Mouse (Mus musculus): ENCODE results near the gene Gm9903.

The Gm9903 gene

DNA sequence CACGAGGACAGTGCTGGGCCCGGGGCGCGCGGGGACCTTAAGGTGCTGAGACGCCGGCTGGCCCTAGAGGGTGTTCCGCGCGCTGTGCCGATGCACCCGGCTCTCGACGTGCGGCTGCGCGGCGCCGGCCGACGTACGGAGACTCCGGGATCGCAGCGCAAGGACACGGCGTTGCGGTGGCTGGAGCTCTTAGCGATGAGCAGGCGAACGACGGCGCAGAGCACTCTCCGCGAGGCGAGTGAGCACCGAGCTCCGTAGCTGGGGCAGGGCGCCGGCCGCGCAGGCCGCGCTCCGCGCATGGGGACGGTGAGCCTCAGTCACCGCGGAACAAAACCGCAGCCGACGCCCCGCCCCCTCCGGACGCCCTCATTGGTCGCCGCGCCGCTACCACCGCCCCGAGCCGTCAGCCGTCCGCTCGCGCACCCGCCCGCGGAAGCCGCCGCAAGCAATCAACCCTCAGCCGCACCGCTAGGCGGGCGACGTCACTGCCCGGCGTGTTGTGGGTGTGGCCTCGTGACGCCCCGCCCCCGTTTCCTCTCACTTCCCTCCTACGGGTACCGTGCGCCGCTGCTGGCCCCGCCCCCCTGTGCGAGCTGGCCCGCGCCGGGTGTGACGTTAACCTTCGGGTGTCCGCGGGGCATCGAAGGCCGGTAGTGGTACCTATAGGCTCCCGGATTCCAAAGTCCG lies at the start of gene Gm9903, which contains the start of gene Fam53a:
Gene Gm9903, plus strand, starts transcription at position 625 of the 687 bp plus-strand sequence.
Gene Fam53a, minus strand, starts transcription at position 335 of the 687 bp plus-strand sequence.
- DNase-seq (ENCODE audit: low read depth), result peak; percentile 93

DNA sequence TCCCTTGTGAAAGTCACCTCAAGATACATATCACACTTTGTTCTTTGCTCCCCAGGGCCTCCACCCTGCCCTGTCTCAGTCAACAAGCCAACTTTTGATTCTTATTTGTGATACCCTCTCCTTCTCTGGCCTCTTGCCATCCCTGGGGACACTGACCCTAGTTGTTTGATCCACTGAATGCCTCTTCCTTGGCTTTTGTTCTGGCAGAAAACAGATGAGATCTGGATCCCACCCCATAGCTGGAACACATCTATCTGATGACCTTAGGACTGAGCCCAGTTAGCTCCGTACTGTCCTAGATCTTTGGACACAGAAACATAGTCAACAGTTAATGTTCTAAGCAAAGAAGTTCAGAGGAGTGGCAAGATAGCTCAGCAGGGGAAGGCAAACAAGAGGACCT lies 49.4 kb upstream of the Gm9903 start:
- no peak for DNase-seq (ENCODE audit: low read depth)

DNA sequence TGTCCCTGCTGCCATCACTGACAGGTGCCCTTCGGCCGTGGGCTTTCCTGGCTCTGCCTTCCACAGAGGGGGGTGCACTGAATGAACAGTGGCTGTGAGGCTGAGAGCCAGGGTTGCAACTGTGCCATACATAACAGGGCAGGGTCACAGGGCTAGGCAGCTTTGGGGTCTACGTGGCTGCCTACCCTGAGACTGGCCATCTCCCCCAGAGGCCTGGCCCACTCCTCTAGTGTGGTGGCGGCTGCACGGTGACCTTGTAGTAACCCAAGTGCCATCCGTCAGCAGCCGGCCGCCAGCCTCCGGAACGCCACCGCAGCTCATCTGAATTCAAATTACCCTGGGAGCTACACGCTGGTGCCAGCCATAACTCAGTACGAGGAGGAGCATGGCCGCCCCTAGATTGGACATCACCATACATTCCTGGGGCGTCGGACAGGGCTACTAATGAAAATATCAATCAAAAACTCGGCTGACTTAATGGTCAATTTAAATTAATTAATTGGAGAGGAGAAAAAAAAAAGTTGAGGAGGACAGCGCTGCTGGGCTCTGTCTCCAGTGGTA lies 42.1 kb upstream of the Gm9903 start:
- no peak for DNase-seq (ENCODE audit: low read depth)

DNA sequence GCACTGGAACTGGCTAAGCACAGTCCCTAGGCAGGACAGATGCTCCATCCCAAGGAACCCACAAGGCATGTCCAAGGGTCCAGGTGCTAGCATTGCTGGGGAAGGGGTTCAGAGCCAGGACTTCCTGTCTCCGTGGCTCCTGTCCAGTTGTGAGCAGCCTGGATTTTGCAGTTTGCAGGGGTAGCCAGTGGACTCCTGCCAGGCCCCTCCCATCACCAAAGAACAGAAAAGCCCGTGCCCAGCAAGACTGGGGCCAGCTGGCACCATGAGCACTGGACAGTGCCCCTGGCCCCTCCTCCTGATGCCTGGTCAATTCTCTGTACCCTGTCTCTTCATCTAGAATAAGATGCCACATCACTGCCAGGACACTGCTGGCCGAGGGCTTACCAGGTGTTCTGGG lies 41.7 kb upstream of the Gm9903 start:
- no peak for DNase-seq (ENCODE audit: low read depth)

DNA sequence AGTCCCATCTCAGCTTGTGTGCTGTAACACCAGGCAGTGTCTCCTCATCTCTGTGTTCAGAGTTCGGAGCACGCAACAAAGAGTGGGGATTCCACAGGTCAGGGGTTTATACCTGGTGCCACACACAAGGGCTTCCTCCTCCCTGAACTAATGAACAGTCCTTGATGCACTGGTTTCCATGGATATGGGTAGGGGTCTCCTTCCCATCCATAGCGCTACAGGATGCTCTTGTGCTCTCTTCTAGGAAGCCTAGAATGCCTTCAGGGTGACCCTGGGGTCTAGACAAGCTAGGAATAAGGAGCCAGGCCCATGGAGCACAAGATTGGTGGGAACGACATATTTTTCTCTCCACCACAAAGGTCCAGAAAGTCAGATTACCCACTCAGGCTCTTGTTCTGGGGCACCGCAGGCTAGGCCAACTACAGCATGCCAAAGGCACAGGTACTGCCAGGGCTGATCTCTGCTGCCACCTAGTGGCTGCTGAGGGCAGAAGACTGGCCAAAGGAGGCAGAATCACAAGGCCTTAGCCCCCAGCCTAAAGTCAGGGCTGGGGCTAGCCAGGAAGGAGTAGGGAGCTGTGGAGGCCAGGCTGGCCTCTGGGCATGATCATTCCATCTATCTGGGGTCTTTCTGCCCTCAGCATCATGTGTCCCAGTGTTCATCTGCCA lies 40.4 kb upstream of the Gm9903 start:
- peak; percentile 55 for DNase-seq (ENCODE audit: low read depth)

DNA sequence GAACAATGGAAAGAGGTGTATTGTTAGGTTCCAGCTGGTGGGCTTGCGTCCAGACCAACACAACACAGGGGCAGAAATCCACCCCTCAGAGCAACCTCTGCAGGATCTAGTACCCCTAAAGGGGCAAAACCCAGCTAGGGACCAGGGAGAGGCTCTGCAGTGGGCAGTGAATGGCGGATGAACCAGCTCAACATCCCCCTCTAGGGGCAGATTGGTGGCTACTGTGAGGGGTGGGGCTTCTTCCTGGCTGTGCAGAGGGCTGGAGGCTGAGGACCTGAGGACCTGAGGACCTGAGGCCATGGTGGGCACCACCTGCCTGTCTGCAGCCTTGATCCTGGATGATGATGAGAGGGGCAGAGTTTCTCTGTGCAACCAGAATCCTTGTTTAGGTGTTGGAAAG lies 36.1 kb upstream of the Gm9903 start:
- DNase-seq (ENCODE audit: low read depth), result peak; percentile 10

DNA sequence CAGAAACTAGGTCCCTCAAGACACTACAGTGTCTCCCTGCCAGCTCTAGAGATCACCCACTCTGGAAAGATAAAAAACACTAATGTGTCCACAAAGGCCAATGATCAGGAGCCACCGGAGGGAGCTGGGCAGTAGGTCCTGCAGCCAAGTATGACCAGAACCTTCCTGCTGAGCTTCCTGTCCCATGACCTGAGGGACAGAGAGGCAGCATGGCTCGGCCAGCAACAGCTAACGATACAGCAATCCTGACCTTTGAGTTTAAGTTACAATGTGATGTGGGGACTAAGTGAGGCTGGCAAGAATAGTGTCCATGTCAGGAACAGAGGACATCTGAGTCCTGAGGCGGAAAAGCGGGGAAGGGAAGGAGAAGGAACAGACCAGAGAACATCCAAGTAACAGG lies 24.4 kb upstream of the Gm9903 start:
- DNase-seq (ENCODE audit: low read depth), result no peak

DNA sequence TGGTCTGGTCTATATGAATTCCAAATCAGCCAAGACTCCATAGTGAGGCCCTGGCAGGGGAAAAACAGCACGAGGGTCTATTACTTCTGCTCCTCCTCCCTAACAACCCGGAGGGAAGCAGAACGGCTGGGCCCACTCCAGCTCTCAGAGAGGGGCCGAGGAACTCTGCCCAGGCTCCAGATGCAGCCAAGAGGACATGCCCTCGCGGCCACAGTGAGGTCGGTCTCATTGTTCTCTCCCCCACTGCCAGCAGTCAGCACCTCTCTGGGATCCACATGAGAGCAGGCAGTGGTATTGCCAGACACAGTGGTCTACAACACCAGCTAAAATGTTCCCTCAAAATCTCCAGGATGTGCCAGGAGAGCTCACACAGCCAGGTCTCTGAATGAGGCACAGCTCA lies 23.1 kb upstream of the Gm9903 start:
- DNase-seq (ENCODE audit: low read depth), result no peak

DNA sequence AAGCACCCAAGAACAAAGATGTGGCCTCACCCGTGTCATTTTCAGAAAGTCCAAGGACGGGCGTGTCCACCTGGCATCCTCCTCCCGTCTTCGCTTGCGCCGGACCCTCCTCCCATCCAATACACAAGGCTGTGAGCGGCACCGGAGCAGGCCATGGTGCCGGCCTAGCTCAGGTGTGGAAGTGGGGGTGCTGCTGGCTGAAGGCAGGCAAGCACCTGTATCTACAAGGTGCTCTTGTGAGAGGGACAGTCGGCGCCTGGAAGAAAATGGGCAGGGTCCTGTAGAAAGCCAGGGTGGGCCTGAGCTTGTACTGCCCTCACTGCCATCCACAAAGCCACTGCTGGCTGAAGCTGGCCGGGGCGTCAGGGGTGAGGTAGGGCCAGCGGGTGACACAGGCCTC lies 22.3 kb upstream of the Gm9903 start:
- no peak for DNase-seq (ENCODE audit: low read depth)

DNA sequence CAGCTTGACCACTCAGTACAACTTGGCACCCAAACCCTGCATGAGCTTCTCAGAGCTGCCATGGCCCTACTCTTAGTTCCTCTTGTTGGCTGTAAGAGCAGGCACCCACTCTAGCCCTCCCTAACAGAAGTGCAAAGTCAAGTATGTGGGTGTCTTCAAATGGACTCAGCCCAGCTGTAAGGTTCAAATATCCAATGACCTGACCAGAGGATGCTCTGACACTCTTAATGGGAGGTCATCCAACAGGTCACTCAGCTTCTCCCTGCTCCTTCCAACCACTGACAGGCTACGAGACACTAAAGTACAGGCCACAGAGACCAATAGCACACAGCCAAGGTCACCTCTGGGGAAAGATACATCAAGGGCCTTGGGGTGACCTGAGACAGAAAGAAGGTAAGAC lies 20.5 kb upstream of the Gm9903 start:
- no peak for DNase-seq (ENCODE audit: low read depth)

DNA sequence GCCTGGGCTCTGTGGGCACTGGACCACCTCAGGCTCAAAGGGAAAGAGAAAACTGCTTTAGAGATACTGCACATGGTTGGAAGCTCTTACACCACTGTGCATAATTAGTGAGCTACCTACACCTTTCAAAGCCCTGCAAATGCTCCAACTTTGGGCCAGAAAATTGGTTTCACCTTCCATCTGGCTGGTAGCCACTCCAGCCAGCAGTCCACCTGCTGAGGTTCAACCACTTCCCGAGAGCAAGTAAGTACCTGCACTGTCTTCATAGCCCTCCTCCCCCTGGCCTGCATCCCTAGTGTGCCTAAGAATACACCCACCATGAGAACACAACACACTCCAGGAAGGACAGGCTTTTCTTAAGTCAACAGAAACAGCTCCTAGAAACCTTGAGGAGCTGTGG lies 17.9 kb upstream of the Gm9903 start:
- no peak for DNase-seq (ENCODE audit: low read depth)

DNA sequence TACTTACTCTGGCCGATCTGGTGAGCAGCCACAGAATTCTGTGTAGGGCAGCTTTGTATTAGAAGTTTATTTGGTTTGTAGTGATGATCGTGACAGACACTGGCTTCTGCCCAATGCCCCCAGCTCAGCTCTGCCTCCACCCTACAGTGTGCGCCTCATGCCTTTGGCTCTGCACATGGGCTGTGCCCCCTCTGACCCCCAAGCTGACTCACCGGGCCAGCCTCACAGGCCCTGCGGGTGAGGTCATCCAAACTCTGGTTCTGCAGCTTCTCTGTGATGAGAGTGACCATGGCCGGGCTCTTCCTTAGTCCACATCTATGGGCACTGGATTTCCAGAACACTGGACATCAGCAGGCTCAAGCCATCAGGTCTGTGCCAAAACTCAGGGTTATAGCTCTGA lies 15.3 kb upstream of the Gm9903 start:
- no peak for DNase-seq (ENCODE audit: low read depth)

DNA sequence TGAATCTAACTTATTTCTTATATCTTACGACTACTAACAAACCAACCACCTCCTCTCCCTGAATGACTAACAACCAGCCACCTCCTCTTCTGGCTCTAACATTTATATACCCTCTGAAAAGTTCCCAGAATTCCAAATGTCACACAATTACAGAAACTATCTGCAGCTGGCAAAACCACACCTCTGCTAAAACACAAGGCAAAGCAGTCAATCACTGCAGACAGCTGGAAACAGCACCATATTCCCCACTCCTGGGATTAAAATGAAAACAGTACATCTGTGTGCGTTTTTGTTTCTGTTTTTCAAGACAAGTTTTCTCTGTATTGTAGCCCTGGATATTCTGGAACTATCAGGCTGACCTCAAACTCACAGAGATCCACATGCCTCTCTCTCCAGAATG lies 7.1 kb upstream of the Gm9903 start:
- DNase-seq (ENCODE audit: low read depth), result no peak

DNA sequence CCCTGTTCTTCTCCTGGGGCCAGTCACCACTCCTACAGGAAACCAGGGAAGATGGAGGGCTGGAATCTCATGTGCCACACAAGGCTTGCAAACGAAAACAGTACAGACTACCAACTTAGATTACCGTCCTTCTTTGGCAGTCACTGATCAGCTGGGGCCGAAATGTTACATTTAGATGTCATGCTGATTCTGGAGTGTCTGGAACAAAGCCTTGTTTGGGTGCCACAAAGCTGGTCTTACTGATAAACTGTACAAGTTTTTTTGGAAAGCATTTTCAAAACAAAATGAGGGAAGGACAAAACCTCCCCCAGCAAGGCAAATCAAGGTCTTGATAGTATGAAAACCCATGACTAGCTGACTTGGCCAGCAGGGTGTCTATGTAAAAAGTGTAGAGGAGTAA lies 6.0 kb upstream of the Gm9903 start:
- DNase-seq (ENCODE audit: low read depth), result no peak

DNA sequence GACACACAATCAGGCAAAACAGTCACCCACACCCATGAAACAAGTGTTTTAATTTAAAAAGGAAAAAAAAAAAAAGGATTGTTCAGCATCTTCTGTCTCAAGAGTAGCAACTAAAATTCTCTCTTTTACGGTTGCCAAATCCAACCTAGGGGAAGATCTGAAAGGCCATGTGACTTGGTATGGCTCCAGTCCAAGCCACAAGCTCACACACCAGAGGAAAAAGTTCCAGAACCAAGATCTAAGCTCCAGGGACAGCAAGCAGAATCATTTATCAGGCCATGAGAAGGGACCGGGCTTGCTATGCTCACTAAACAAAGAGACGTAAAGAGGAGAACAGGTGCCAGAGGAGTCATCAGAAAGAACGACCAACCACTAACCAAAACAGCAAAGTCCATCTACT lies 1.8 kb upstream of the Gm9903 start:
- DNase-seq (ENCODE audit: low read depth), result no peak

DNA sequence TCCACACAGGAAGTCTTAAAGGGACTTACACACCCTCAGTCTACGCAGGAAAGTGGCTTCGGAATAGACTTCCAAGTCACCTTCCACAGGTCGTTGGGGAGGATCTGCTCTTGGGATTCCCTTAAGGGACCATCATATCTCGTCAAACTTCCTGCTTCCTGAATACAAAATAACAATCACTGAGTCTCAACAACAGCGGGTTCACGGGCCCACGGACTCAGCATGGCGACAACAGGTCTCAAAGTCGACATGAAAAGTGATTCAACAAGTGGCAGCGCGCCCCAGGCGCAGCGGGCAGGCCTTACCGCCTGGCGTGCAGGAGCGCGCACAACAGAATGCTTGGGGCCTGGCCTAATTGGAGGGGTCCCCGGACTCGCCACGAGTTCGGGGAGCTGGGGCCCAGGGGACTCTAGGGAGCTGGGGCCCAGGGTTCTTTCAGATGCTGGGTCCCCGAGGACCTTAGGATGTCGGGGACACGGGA lies 865 bp upstream of the Gm9903 start:
- no peak for DNase-seq (ENCODE audit: low read depth)

DNA sequence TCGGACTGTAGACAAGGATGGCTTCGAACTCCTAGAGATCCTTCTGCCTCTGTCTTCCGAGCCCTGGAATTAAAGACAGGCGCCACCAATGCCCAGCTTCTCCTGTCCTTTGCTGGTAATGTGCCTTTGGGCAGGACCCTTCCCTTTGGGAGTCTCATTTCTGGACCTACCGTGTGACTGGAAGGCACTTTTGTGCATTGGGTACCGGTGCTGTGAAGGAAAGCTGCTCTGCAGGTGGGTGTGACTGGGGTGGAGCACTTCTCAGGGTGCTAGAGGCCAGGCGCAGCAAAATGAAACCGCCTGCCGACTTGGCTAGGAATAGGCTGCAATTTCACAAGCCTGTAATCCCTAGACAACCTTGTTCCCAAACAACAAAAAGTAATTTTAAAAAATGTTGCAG lies 336 bp downstream of the Gm9903 start:
- no peak for DNase-seq (ENCODE audit: low read depth)

DNA sequence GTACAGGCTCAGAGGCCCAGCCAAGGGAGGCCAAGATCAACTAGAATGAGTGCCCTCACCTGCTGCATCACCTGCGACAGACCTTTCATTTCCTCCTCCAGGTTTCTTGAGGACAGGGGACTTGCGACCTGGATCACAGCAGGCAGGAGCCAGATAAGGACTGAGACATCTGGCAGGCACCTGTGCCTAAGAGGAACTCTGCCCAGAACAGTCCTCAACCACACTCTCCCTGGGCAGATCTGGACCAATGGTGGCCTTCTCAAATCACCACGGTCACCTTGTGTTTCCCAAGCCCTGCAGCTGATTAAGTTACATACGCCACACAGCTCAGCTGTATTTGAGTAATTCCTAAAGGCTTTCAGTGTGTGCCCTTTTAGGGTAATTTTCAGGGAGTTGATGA lies 890 bp downstream of the Gm9903 start:
- DNase-seq (ENCODE audit: low read depth), result no peak

DNA sequence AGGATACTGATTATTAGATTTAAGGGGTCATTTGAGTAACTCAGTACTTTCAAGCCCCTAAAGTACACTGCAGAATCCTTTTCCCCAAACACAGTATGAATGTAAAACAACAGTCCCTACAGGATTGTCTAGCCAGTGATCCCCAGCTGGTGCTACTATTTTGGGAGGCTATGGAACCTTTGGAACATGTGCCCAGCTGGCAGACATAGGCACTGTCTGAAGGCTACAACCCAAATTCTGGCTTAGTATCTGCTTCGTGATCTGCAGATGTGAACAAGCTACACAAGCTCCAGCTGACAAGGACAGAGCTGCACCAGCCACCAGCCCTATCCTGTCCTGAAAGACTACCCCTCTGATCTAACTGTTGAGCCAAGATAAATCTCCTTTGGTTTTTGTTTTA lies 2.8 kb downstream of the Gm9903 start:
- no peak for DNase-seq (ENCODE audit: low read depth)

DNA sequence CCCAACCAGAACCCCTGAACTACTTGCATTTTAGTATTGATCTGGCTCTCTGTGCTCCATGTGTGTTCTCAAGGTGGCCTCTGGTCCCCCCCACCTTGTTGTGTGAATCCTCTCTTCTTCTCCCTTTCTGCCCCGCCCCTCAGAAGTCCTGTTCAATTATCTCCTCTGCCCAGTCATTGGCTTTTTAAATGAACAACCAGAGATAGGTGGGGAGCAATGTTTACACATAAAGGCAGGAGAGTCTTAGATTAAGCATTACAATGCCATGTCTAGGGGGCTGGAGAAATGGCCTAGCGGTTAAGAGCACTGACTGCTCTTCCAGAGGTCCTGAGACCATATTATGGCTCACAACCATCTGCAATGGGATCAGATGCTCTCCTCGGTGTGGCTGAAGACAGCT lies 5.6 kb downstream of the Gm9903 start:
- no peak for DNase-seq (ENCODE audit: low read depth)

DNA sequence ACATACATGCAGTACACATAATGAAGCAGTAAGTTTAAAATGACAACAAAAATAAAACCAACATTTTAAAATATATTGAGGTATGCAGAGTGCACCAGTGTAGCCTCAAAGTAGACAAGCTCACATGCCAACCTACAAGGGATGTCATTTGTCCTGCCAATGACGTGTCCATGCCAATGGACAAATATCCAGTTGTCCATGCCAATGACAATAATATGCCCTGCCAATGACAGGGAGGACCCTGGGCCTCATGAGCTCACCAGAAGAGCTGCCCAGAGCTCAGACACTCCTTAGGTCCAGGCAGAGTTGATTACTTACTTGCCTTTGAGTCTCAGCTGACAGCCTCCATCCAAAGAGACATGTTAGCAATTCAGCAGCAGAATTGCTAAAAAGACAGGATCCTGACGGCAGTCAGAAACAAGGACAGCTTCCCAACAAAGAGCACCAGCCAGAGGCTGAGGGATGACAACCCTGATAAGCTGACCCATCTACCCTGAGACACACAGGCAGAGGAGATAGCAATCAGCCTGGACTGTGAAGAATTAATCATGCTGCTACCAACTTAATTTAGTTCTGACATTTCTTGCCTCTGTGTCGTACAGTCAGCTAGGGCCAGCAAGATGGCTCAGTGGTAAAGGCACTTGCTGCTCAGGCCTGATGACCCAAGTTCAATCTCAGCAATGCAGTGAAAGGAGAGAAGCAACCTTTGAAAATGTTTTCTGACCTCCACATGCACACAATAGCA lies 8.1 kb downstream of the Gm9903 start:
- DNase-seq (ENCODE audit: low read depth), result no peak

DNA sequence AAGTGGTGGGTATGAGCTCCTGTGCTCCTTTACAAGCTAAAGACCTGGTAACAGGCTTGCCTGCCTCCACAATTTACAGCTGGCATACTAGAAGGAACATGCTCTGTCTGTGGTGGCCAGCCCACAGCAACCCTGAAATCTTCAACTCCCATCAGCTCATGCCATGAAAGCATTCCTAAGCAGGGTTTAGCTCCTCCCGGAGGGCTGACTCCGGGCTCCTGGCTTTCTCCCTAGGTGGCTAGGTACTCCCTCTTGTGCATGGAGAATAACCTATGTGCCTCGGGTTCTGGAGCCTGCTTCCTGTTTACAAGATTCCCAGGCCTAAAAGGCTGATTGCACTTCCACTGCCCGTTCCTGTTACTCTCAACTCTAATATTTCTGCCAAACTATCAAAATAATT lies 9.1 kb downstream of the Gm9903 start:
- no peak for DNase-seq (ENCODE audit: low read depth)

DNA sequence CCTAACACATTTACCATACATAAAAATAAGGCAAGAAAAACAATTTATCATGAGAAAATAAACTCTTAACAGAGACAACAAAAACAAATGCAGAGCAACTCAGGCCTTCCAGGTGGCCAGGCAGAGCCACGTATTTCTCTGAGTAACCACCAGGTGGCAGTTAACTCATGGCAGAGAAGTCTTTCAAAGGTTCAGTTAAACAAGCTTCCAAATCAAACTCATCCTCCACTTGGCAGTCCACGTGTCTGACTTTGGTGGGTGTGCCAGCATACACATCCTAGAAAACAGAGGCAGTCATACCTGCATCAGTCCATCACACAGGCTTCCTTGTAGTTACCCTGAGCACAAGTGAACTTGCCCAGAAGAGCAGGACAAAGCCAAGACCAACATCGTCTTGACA lies 10.9 kb downstream of the Gm9903 start:
- no peak for DNase-seq (ENCODE audit: low read depth)
